Mouse (Mus musculus): ENCODE results near the gene Mettl15. TPM values are rescaled to one million over a fixed set of nuclear protein-coding genes. Genes with fewer than 3 reads are reported as not detected.

Mettl15 gene
- polyA plus RNA-seq, 2 experiments from 2014 or later = 14.9 to 17.8 TPM

DNA sequence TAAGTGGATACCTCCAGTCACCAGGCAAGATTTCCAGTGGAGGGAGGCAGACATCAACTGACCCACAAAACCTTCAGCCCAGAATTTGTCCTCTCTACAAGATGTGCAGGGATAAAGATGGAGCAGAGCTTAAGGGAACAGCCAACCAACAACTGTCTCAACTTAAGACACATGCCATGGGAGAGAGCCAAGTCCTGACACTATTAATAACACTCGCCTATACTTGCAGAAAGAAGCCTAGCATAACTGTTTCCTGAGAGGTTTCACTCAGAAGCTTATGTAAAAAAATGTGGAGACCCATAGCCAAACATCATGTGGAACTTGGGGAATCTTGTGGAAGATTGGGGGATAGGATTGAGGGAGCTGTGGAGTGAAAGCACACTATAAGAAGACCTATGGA is 124.4 kb downstream of the Mettl15 start:
- ATAC-seq = no peak

DNA sequence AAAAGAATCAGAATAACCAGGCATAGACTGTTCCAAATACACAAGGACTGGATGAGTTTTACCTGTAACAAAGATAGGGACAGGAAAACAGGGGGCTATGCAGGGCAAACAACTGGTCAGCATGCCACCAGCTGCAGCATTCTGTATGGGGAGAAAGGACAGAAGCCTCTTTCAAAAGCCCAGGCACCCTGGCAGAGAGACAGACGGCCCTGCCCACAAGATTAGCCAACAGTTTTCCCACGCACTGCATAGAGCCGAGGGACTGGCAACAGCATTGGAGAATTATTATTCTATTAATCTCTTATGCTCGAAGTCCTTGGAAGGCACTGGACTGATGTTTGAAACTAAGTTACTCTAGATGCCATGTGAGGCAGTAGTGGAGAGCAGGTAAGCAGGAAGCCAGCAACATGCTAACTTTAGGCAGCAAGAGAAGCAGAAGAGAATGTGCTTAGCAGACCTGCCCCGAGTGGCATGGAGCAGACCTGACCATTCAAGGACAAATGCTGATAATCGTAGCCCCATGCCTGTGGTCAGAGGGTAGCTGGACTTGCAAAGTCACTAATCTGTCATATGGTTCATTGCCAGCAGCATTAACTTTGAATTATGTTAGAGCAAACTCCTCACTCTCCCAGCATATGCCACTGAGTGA is 127.0 kb downstream of the Mettl15 start:
- ATAC-seq = no peak

DNA sequence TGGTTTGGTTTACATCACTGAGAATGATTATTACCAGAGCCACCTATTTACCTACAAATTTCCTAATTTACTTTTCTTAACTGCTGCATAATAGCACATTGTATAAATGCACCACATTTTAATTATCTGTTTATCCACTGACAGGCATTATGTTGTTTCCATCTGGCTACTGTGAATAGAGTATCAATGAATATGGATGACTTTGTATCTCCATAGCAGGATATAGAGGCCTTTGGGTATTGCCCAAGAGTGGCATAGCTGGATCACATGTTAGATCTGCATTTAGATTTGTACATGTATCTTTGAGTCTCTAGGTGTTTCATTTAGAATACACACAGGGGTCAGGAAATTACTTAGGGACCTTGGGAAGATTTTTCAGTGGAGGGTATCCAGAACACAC is 133.3 kb downstream of the Mettl15 start:
- ATAC-seq = no peak

DNA sequence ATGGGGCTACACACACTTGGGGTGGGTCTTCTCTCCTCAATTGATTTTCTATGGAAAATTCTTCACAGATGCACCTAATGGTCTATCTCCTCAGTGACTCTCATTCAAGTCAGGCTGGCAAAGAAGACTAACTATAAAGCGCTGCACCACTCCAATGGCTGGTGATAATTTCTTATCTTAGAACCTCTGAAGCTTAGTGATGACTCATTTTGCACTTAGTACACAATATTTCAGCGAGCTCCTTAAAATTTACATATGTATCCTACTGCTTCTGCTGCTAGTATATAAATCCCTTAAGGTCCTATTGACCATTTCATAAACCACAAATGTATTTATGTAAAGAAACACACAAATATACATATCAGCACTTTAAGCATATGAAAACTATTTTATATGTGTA is 136.1 kb downstream of the Mettl15 start:
- no peak for ATAC-seq

DNA sequence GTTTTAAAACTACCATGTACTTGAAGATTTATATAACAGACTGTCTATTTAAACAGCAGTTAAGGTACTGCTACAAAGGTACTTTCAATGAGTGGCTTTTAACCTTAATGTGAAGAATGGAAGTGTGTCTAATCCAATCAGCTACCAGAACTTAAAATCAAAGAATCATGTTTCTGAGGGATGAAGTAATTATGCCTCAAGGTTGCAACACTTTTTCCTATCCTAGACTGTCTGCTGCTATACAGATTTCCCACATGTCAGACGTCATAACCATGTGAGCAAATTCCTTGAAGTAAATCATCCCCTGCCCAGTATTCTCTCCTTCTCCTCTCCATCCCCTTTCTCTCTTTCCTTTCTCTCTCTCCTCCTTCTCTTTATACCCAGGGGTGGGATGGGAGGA is 140.2 kb downstream of the Mettl15 start:
- ATAC-seq = no peak

DNA sequence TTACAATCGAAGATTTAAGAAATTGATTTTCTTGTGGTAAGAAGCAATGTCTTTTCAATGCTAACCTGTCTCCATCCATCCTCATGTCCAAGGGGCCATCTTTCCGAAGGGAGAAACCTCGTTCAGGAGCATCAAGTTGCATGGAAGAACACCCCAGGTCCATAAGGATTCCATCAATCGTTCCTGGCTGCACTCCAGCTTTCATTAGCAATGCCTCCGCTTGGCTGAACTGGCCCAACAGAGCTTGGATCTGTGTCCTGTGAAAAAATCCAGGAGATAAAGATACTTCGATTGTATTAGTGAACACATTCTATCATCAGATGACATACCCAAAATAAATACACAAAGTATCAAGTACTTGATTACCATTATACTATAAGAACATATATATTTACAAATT is 143.3 kb downstream of the Mettl15 start:
- no peak for ATAC-seq

DNA sequence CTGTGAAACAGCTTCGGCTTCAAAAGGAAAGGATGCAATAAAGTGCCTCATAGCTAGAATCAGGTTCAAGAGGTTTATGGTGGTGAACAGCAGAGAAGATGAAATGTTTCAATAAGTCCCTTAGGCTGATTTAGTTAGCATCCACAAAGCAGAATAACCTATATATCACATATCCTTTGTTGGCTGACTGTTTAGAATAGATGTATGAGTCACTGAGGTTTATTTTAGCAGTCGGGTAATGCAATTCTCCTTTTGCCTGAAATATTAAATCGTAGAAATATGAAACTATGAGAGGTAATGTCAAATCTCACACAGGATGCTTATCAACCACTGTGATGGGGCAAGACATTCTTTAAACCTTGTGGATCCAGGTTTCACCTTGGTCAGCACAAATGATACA is 149.8 kb downstream of the Mettl15 start:
- ATAC-seq = no peak

DNA sequence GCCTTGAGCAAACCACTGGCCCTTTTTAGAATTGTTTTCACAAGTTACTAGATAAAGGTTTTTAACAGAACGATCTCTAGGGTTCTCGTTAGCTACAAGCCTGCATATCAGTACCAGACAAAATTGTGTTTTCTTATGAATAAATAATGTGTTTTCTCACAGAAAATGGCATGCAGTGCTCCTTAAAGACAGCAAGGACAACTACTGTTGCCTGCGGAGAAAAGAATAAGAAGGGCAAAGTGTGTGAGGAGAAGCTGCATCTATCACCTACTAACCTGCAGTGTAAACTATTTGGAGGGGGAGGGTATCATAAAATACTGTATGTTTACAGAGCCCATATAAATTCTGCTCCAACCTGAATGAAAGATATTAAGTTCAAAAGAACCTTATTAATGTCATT is 150.6 kb downstream of the Mettl15 start:
- no peak for ATAC-seq

DNA sequence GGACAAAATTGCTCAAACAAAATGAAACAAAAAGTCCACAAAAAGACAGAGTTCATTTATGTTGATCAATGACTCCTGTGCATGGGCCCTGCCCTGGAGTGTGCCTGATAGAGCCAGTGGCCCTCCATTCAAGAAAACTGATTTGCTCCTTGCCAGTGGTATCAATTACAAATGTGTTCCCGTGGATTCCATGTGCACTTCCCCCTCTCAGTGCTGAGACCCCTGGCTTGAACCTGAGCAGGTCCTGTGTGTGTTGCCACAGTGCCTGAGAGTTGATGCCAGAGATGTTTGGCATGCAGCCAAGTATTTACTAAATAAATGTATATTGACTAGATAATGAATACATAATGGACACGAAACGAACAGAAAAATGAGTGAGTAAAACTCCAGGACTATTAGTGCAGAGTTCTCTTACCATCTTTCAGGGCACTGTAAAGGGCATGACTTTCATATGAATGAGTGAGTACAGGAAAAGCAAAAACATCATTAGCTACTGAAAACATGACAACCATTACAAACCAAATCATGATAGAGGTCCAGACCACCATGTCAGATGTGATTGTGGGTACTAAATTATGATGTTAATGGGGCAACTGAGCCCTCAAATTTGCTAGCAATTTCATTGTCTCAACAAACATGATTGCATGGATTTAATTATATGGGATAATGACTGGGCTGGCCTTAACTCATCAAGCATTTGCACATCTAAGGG is 174.6 kb downstream of the Mettl15 start:
- no peak for ATAC-seq

DNA sequence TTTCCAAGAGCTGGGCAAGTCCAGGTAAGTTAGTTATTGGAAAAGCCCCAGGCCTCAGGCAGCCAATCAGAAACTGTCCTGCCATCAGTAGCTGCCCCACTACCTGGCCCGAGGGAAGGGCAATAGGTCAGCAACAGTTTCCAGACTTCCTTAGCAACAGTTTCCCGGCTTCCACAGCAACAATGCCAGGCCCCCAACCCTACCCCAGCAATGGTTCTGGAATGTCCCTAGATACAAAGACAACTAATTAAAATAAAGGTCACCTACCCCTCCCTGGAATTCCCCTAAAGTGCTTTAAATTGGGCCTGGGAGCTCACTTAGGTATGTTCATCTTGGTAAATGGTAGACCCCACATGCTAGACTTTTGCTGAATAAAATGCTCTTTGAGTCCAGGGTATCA is 230.9 kb downstream of the Mettl15 start:
- ATAC-seq = no peak

Other genes starting within 250 kb of the Mettl15 start
- gene Kif18a, start within 50 bp of the Mettl15 start, polyA plus RNA-seq (2017; shearing (Covaris generic)) = 1 to 10 TPM; 4.9 to 5.8 TPM